Mouse (Mus musculus) brain, embryonic 14.5 days (tissue): ENCODE results near the gene Rnf24. TPM values are rescaled to one million over a fixed set of nuclear protein-coding genes. Genes with fewer than 3 reads are reported as not detected.
A peak's percentile ranks its signal among the peaks of the same experiment; 100 is the strongest.
"Not testable (repeated sequence)": the region's sequence is repeated elsewhere in the genome, so short reads cannot be mapped to it uniquely, and the experiment has no call there.

Experiments
- DNase-seq: peaks from one replicate; pipeline ENCODE4 v3.0.0-alpha.2; 2011; ENCODE audit warnings: low read depth
- CTCF ChIP-seq: fragments of 200-500 bp; IDR thresholded peaks from 2 replicates; pipeline ENCODE4 v1.5.1; 2012; ENCODE audit warnings: inconsistent platforms, mild to moderate bottlenecking, moderate library complexity, borderline replicate concordance; ENCODE audit not compliant: insufficient read depth, insufficient read length; ENCODE audit errors: extremely low read depth
- POLR2A ChIP-seq: fragments of 200-500 bp; IDR thresholded peaks from 2 replicates; pipeline ENCODE4 v1.6.1; 2012; ENCODE audit warnings: mild to moderate bottlenecking, inconsistent platforms, borderline replicate concordance; ENCODE audit not compliant: poor library complexity, insufficient read depth, insufficient read length, severe bottlenecking; ENCODE audit errors: extremely low read depth
- polyA plus RNA-seq: library from polyadenylated mRNA; depleted of rRNA; stranded (reverse); fragments of >200 nt; gene quantifications from 2 replicates; pipeline ENCODE4 v1.2.3, GENCODE M21; 2012

Rnf24 gene
- polyA plus RNA-seq, 1 experiment: 41.0 TPM

- no peak for DNase-seq
- no peak for TF ChIP-seq POLR2A
Observed at GRCm38 (mm10) chr2:131300485-131300884, 52.2 kb downstream of the Rnf24 start.

- not testable (repeated sequence) for DNase-seq
Observed at GRCm38 (mm10) chr2:131298674-131299073, 54.0 kb downstream of the Rnf24 start.

- no peak for DNase-seq
- TF ChIP-seq POLR2A (no peak), CTCF (no peak)
Observed at GRCm38 (mm10) chr2:131296746-131297261, 55.9 kb downstream of the Rnf24 start.

- DNase-seq: no peak
- TF ChIP-seq CTCF (no peak), POLR2A (no peak)
Observed at GRCm38 (mm10) chr2:131290669-131291068, 62.0 kb downstream of the Rnf24 start.

- TF ChIP-seq CTCF: no peak
- no peak for TF ChIP-seq POLR2A
- no peak for DNase-seq
Observed at GRCm38 (mm10) chr2:131286276-131286675, 66.4 kb downstream of the Rnf24 start.

- TF ChIP-seq CTCF (no peak), POLR2A (no peak)
- no peak for DNase-seq
Observed at GRCm38 (mm10) chr2:131281596-131281995, 71.1 kb downstream of the Rnf24 start.

- no peak for DNase-seq
- TF ChIP-seq CTCF (no peak), POLR2A (no peak)
Observed at GRCm38 (mm10) chr2:131276722-131277121, 76.0 kb downstream of the Rnf24 start.

- no peak for DNase-seq
- TF ChIP-seq POLR2A: no peak
- no peak for TF ChIP-seq CTCF
Observed at GRCm38 (mm10) chr2:131275493-131275892, 77.2 kb downstream of the Rnf24 start.

GRCm38 (mm10) chr2:131265056-131265455, 87.6 kb downstream of the Rnf24 start:
- TF ChIP-seq CTCF (no peak), POLR2A (no peak)
- no peak for DNase-seq

- no peak for TF ChIP-seq CTCF
- TF ChIP-seq POLR2A: no peak
- DNase-seq: no peak
Observed at GRCm38 (mm10) chr2:131264027-131264426, 88.7 kb downstream of the Rnf24 start.

- peak; percentile 44 for DNase-seq
- TF ChIP-seq CTCF: no peak
- TF ChIP-seq POLR2A: no peak
Observed at GRCm38 (mm10) chr2:131262680-131263670, 89.7 kb downstream of the Rnf24 start.

GRCm38 (mm10) chr2:131262213-131262672, 90.4 kb downstream of the Rnf24 start, which contains the start of gene Pank2:
Gene Pank2, plus strand, starts transcription at chr2:131262495.
- peak; percentile 100 for DNase-seq
- TF ChIP-seq POLR2A: peak; percentile 98
- TF ChIP-seq CTCF: peak; percentile 22; the same call in 1 of the 2 replicates
